Mouse (Mus musculus) erythroblast, embryonic 14.5 days (primary cell): ENCODE measurements around the gene Sirt3.

Experiments used
- GATA1 ChIP-seq: IDR thresholded peaks from 2 replicates; pipeline ENCODE4 v1.6.1; 2012; ENCODE audit warnings: low read length, inconsistent platforms, mixed read lengths
- TAL1 ChIP-seq: IDR thresholded peaks from 3 replicates; pipeline ENCODE4 v1.6.1; 2012; ENCODE audit warnings: low read length, inconsistent platforms, mixed read lengths

- no peak for TF ChIP-seq GATA1
- TF ChIP-seq TAL1: no peak
These were observed 20.1 kb upstream of the Sirt3 start for GRCm38 (mm10) chr7:140902036-140902875.
